Mouse (Mus musculus) layer of hippocampus, postnatal 36 days (tissue): Measurements from ENCODE around the gene Gbgt1. TPM values are rescaled to one million over a fixed set of nuclear protein-coding genes. Genes with fewer than 3 reads are reported as not detected.
"Not testable (repeated sequence)": the region's sequence is repeated elsewhere in the genome, so short reads cannot be mapped to it uniquely, and the experiment has no call there.

ENCODE experiments used
- DNase-seq, 2 experiments: peaks; one replicate each; pipeline ENCODE4 v3.0.0; 2022
- total RNA-seq, 2 experiments: library from RNA; stranded (reverse); gene quantifications; 2 replicates each; pipeline ENCODE4 v1.2.3; 2021

Gene Gbgt1
- total RNA-seq: 1 to 10 TPM; 1.2 to 1.8 TPM

DNA sequence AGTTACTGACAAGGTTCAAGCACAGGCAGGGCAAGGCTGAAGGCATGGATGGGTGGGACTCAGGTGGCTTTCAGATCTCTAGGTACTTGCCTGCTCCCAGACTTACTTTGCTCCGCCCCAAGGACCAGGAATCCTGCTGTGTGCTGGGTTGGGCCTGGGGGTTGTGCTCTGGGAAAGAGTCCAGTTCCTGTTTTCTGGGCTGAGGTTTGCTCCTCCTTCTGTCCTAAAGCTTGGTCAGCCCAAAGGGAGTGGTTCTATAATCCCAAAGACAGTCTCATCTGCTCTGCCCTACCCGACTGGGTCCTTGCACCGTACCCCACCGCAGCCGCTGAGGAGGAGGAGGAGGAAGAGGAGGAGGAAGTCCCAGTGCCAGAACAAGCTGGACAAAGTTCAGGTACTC is at the start of gene Gbgt1:
Gene Gbgt1, plus strand, starts transcription at position 221 of the 400 bp plus-strand sequence.
- no peak for DNase-seq

DNA sequence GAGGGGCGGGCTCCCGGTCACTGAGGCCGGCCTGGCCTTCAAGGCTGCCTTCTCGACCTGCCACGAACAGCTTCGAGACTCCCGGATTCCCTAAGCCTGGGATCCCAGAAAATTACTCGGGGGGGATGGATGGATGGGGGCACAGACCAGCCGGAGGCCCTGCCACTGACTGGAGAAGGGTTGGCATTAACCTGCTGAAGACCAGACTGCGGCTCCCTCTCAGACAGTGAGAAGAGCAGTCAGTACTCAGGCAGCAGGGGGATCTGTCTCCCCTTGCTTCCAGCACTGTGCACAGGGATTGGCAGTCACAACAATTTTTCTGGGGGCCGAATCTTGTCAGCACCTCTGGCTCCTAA is 49.4 kb upstream of the Gbgt1 start:
- no peak for DNase-seq

DNA sequence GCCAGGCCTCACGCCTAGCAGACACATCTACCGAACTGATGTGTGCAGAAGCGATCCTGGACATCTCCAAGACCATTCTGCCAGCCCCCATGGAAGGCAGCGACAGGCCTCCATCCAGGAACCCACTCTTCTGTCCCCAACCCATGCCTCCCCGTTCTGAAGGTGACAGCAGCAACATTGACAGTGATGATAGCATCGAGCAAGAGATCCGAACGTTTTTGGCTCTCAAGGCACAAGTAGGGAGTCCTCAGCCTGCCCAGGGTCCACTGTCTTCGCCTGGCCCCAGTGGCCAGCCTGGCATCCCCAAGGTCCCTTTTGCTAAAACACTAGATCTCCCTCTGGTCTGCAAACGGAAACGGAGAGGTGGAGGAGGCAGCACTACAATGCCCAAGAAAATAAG is 45.0 kb upstream of the Gbgt1 start:
- DNase-seq: no peak

DNA sequence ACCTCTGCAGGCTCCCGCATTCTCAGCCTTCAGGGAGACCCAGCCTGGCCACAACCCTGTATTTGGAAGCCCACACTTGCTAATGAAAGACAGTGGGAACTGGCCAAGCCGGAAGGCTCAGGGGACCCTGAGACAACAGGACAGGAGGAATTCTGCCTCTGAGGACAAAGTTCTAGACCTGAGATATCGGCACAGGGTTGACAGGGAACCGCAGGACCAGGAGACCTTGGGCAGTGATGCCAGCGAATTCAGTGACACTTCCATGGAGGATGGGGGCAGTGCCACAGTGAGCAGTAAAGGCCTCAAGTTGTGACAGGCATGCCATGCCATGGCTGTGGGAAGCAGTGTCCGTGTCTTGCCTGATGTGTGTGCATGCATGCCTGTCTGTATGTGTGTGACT is 43.2 kb upstream of the Gbgt1 start:
- DNase-seq: no peak

DNA sequence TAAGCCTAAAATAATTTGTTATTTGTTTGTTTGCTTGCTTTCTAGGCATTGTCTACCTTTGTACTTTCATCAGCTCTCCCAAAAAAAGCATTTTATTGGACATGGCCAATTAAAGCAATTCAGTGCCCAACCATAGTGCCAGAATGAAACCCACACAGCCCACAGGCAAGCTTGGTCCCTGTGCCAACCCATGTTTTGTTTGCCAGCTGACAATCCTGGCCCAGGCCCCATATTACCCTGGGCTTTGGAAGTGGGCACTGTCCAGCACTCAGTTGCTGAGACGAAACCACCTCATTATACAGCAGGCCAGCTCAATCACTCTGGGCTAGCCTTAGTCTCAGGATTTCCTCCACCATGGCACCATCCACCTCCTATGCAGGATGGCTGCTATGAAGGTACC is 40.1 kb upstream of the Gbgt1 start:
- DNase-seq: no peak

DNA sequence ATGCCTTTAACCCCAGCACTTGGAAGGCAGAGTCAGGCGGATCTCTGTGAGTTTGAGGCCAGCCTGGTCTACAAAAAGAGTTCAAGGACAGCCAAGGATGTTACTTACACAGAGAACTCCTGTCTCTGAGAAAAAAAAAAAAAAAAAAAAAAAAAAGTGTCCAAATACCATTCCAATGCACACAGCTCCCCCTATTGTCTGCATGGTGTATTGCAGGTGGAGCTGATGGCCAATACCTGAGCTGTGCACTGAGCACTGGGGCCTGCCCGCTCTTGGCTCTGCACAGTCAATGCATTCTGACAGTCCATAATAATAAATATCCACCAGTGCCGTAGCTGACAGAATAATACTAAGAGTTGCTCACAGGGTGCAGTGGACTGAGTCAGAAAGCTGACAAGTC is 32.8 kb upstream of the Gbgt1 start:
- DNase-seq: peak; percentile 50 to 64

DNA sequence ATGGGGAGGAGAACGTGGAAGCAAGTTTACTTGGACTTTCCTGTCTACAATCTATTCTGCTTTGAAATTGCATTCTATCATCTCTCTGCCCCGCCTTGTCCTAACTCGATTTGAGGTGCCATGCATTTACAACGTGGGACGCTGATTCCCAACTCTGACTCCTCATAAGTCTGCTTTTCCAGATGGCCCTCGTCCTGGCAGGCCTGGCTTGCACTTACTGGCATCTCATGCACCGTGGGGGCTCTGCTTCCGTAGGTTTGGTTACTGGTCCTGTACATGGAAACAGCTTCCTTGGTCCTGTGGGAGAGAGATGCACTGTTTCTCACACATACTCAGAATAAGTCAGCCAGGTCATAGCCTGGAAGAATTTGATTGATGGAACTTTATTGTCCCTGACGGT is 31.8 kb upstream of the Gbgt1 start:
- no peak for DNase-seq

DNA sequence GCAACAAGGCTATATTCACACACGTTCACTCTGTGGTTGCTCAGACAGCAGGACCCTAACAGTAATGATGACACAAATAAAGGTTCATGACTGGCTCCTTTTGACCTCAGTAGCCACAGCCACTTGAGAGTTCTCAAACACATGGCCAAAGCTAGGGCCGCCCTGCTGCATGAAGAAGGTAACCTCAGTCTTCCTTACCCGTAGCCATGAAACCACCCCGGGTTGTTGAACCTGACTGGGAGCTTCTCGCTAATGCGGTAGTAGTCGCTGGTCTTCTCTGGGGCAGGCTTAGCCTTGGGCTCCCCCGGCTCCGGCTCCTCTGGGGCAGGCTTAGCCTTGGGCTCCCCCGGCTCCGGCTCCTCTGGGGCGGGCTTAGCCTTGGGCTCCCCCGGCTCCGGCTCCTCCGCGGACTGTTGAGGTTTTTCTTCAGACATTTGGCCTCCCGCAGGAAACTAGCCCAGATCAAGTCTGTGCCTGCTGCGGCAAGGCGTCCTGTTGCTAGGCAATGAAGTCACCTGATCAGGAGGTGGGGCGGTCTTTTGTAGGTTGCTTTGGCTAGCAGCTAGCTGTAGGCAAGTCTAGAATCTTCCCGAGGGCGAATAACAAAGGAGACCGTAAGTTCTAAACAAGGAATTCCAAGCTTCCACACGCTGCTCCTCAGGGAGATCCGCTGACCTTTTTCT is 30.7 kb upstream of the Gbgt1 start, which contains the start of gene 1700007K13Rik:
Gene 1700007K13Rik, minus strand, starts transcription at position 497 of the 683 bp plus-strand sequence.
- DNase-seq: peak; percentile 69 to 75

DNA sequence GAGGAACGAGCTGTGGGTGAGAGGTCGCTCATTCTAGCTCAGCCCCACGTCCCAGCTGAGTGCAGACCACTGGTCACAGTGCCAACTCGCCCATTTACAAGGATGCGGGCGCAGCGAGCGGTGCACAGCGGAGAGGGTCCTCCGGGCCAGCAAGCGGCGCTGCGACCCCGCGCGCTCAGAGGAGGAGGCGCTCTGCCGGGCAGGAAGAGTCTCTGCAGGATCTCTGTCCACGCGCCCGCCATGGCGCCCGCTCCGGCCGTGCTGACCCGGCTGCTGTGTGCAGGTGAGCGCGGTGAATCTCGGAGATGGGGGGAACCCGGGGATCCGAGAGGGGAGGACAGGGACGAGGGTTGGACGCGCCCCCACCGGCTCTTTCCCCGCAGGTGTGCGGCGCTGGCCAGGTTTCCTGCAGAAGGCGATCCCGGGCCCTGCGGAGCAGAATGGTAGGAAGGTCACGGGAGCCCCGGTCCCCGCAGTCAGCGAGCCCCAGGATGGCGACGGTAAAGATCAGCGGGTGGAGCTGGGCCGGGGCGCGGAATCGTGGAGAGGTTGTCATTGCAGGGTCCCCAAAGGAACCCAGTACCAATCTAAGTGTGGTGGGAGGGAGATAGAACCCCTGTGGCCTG is 28.7 kb upstream of the Gbgt1 start, which contains the start of gene Mrps2:
Gene Mrps2, plus strand, starts transcription at position 207 of the 626 bp plus-strand sequence.
- peak; percentile 83 to 85 for DNase-seq

DNA sequence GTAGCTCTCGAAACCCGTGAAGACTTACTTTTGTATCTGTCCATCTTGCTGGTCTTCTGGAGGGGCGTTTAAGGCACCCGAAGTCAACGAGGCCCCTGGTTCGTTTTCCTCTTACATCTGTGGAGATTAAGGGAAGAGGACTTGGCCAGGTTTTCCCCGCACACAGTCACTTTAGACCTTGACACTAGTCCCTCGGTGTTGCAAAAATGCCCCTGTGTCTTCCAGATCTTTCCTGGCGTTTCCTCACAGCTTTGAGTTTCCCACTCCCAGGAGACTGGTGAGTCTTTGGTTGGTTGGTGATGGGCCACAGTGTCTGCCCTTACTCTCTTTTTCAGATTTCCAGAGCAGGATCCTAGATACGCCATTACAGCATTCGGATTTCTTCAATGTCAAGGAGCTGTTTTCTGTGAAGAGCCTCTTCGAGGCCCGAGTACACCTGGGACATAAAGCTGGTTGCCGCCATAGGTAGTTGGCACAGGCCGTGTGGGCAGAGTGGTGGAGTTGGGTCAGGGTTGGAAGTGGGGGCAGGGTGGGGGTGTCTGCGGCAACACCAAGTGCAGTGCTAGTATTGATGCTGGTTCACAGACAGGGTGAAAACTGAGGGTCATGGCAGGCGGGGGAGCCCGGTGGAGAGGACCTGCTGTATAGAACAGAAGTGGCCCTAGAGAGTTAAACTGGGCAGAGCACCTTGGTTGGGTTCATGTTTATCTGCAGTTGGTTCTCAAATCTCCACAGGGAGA is 28.0 kb upstream of the Gbgt1 start:
- no peak for DNase-seq

DNA sequence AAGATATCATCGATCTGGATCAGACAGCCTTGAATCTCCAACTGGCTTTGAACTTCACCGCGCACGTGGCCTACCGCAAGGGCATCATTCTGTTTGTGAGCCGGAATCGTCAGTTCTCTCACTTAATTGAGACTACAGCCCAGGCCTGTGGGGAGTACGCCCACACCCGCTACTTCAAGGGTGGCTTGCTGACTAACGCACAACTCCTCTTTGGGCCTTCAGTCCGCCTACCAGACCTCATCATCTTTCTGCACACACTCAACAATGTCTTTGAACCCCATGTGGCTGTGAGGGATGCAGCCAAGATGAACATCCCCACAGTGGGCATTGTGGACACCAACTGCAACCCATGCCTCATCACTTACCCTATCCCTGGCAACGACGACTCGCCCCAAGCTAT is 27.2 kb upstream of the Gbgt1 start:
- DNase-seq: no peak

DNA sequence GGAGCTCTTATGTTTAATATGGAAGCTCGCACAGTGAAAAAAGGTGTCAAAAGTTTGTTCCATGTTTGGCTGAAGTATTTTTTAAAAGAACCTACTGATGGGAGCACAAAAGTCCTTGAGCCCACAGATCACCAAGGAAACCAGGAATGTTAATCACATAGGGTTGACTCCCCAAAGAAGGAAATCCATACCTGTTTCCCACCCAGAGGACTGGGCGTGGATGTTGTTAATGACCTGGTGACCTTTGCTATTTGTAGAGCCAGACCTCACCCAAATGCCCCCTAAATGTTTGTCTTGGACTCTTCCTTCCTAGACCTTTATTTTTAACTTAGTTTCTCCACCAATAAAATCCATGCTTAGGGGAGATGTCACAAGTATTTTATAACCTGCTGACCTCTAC is 26.1 kb upstream of the Gbgt1 start:
- no peak for DNase-seq

DNA sequence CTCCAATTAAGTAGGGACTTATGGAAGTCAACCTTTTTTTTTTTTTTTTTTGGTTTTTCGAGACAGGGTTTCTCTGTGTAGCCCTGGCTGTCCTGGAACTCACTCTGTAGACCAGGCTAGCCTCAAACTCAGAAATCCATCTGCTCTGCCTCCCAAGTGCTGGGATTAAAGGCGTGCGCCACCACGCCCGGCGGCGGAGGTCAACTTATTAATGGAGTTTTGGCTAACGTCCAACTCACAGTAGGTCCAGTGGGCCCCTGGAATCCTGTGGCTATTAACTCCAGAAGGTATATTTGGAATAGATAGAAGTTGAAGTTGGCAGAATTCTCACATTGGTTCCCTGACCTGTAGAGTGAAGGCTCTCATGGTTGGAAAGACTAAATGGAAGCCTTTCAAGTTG is 24.7 kb upstream of the Gbgt1 start:
- not testable (repeated sequence) for DNase-seq

DNA sequence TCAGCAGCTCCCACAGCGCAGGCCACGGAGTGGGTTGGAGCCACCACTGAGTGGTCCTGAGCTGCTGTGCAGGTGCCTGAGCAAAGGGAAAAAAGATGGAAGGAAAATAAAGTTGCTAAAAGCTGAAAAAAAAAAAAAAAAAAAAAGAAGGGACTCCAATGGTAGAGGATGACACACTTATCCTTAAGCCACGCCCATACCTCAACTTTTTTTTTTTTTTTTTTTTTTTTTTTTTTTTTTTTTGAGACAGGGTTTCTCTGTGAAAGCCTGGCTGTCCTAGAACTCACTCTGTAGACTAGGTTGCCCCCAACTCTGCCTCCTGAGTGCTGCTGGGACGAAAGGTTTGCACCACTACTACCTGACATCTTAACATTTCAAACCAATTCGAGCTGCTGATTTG is 18.7 kb upstream of the Gbgt1 start:
- DNase-seq: not testable (repeated sequence)

DNA sequence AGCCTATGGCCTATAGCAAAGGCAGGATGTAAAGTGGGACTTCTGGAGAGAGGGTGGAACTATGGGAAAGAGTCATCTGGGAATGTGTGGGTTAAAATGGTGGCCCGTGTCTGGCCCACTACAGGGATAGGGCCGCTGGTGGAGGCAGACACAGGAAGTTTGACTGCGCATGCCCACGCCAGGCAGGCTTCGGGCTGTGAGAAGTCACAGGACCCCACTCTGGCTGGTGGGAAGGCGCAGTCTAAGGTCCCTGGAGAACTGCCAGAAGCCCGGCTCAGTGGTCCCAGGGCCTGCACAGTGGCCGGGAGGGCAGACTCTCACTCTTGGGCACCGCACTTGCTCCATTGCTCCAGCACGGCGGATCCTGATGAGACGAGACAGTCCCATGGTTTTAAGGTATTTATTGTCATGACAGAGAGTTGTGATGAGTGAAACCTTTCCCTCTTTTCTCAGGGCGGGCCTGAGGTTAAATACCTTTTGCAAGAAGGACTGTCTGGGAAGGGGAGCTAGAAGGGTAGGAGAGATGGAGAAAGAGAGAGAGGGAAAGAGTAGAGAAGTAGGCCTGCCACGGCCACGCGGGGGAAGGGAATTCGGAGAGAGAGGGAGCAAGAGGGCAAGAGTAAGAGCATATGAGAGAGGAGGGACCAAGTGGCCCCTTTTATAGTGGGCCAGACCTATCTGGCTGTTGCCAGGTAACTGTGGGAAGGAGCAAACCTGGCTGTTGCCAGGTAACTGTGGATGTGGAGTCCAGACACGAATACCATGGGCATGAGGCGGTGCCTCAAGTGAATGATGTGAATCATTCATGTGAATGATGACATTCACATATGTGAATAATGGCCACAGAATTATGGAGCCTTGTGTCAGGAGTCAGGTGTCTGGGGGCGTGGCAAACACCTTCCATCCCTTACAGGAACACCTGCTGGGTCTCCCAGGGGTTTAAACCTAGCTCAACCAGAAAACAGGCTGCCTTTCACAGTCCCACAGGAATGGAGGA is 17.2 kb upstream of the Gbgt1 start:
- DNase-seq: no peak

DNA sequence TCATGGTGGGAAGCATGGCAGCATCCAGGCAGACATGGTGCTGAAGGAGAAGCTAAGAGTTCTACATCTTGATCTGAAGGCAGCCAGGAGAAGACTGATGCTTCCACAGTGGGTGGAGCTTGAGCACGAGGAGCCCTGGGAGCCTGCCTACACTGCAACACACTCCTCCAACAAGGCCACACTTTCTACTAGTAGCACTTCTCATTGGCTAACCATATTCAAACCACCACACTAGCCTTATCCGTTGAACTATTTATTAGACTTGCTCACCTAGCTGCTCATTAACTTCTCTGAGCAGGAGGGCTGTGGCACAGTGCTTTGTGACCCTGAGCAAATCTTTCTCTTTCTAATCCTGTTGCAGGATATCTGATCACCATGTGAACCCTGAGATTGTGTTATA is 12.8 kb upstream of the Gbgt1 start:
- no peak for DNase-seq

DNA sequence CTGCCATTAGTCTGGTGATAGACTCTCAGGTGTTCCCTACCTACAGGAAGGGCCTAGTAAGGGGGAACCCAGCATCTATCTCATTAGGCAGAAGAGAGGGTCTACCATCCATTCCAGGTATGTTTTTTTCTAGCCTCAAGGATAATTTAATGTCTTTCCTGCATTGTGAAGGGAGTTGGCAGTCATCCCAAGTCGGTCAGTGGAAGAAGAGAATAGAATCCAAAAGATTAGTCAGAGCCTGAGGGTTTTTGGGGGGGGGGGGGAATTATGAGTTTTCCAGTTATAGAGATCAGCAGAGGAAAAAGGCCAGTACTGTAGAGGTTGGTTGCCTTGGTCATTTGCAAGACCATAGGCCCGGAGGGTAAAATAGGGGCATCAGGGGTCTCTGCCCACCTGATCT is 2.2 kb upstream of the Gbgt1 start:
- DNase-seq: no peak

DNA sequence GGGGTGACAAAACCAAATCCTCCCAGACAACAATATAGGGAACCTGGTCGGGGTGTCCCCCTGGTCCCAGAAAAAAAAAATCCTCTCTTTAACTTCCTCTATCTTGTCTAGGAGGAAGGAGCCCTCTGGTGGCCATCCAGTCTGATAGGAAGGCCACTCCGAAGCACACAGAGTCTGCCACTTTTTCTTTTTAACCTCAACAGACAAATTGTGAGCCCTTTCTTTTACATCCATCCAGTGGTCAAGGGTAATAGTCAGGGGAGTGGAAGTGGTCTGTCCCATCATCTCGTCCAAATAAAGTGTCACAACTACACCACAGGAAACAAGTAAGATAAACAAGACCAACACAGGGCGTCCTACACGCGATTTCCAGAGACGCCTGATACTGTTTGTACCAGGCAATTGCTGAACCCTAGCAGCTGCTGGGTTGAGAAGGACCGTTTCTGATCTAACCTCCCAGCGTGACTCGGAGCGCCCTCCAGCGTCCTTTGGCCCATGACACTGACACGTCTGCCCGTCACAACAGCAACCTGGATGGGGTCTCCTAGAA is 1.4 kb upstream of the Gbgt1 start:
- DNase-seq: no peak

DNA sequence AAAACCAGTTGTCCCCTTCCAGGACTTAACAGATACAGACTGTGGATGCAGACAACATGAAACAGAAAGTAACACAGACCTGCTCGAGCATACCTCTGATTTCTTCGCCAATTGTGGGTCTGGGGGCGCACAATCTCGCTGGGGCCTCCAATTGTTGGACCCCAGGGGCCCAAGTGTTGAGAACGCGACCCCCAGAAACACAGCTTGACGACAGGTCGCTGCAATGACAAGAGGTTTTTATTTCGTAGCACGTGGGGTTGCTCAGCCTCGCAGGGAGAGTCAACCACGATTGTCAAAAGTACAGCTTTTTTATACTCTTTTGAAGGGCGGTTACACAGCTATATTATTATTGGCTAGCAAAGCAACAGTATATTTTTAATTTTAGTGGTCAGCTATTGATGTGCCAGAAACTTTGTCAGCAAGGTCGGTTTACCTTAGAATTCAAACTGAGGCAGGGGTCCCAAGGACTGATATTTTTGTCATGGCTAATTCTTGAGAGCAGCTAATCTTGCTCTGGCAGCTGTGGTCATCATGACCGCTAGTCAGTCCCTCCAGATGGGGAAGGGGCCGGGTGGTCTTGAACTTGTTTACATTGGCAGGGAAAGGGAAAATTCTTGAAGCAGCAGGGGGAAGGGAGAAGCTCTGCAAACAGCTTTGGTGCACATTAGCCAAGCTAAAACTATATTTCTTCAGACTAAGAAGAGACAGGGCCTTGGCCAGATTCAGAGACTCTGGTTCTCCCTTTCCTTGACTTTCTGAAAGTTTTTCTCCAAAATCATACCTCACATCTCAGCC is 693 bp upstream of the Gbgt1 start:
- DNase-seq: no peak

DNA sequence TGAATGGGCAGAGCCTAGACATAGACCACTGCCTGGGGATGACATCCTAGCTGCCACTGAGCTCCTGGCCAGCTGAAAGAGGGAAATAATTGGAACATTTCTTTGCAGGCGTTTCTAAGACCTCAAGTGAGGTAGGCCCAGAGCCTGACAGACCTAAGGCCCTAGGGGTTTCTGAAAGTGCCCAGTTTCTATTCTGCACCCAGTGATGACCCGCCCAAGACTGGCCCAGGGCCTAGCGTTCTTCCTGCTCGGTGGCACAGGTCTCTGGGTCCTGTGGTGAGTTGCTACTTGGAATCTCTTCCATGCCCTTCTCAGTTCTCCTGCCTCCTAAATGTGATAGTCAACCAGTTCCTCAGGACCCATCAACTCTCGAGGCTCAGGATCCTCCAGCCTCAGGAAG is 870 bp downstream of the Gbgt1 start:
- DNase-seq: no peak

DNA sequence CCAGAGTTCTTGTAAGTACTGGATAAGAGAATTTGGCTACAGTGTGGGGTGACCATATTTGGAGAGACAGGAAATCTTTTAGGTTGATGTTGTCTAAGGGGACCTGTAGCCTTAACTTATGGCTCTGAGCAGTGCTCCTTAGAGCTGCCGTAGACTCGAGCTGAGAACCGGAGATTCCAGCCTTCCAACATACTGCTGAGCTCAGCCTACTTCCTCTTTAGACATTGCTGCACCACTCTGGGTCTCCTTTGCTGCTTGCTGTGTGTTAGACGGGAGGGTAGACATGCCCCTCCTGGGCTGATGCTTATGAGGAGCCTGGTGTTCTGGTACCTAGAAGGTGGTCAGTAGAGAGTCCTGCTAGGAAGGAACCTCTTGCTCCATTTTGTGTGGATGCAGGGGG is 1.7 kb downstream of the Gbgt1 start:
- DNase-seq: no peak
